Mouse (Mus musculus) midbrain, postnatal 0 days (tissue): ENCODE data around the gene Mxi1. TPM values are rescaled to one million over a fixed set of nuclear protein-coding genes. Genes with fewer than 3 reads are reported as not detected.
"Not testable (repeated sequence)": the region's sequence is repeated elsewhere in the genome, so short reads cannot be mapped to it uniquely, and the experiment has no call there.

Experiments used
- ATAC-seq: fragments of 200-750 bp; cut with Nextera tagmentation; 2 replicates; pipeline ENCODE4 v1.8.0; 2017; ENCODE audit warnings: moderate number of reproducible peaks, mild to moderate bottlenecking, moderate TSS enrichment, moderate library complexity; ENCODE audit not compliant: low FRiP score
- DNase-seq: peaks from one replicate; pipeline ENCODE4 v3.0.0-alpha.2; 2015; ENCODE audit warnings: low spot score
- H3K27ac ChIP-seq: fragments of 300-500 bp; sonication (generic); 2 replicates; pipeline ENCODE4 v1.5.1; 2014; ENCODE audit warnings: low read depth, mild to moderate bottlenecking, low read length, mixed read lengths
- H3K27me3 ChIP-seq: fragments of 300-500 bp; sonication (generic); 2 replicates; pipeline ENCODE4 v1.6.1; 2014; ENCODE audit warnings: low read length, control low read depth, mixed read lengths; ENCODE audit not compliant: insufficient read depth
- H3K36me3 ChIP-seq: fragments of 300-500 bp; sonication (generic); 2 replicates; pipeline ENCODE4 v1.6.1; 2014; ENCODE audit warnings: low read length, control low read depth, mixed read lengths; ENCODE audit not compliant: insufficient read depth
- H3K4me1 ChIP-seq: fragments of 300-500 bp; sonication (generic); 2 replicates; pipeline ENCODE4 v1.6.1; 2014; ENCODE audit warnings: mild to moderate bottlenecking, control low read depth, antibody characterized with exemption, low read length, mixed read lengths; ENCODE audit not compliant: insufficient read depth
- H3K4me2 ChIP-seq: fragments of 300-500 bp; sonication (generic); 2 replicates; pipeline ENCODE4 v1.6.1; 2014; ENCODE audit warnings: low read depth, mild to moderate bottlenecking, low read length, mixed read lengths; ENCODE audit not compliant: poor library complexity, severe bottlenecking
- H3K4me3 ChIP-seq: fragments of 300-500 bp; sonication (generic); 2 replicates; pipeline ENCODE4 v1.5.1; 2014; ENCODE audit warnings: low read depth, mild to moderate bottlenecking, low read length, moderate library complexity
- H3K9ac ChIP-seq: fragments of 300-500 bp; sonication (generic); replicated peaks from 2 replicates; pipeline ENCODE4 v1.6.1; 2014; ENCODE audit warnings: mild to moderate bottlenecking, low read length, moderate library complexity, mixed read lengths; ENCODE audit not compliant: poor library complexity, severe bottlenecking
- H3K9me3 ChIP-seq: fragments of 300-500 bp; sonication (generic); 2 replicates; pipeline ENCODE4 v1.6.1; 2016; ENCODE audit warnings: low read length, control low read depth
- CTCF ChIP-seq: IDR thresholded peaks from 2 replicates; pipeline ENCODE4 v1.5.1; 2016; ENCODE audit warnings: antibody characterized with exemption, mild to moderate bottlenecking
- WGBS: fragments of 180-500 bp; shearing (Covaris S2); extraction: QIAGEN DNeasy Blood & Tissue Kit; methylation state at CpG from one replicate; pipeline ENCODE4 v1.1.7; 2014; 5-methylcytosine and 5-hydroxymethylcytosine counted together
- polyA plus RNA-seq: library from polyadenylated mRNA; unstranded; fragments of >200 nt; fragmentation: Nextera tagmentation; extraction: Ambion mirVana; gene quantifications from 2 replicates; pipeline ENCODE4 v1.2.1, GENCODE M21; 2015
- total RNA-seq: library from RNA; depleted of rRNA; stranded (reverse); fragments of >200 nt; gene quantifications from 2 replicates; pipeline ENCODE4 v1.2.3, GENCODE M21; 2014

Mxi1 gene
- total and polyA plus RNA-seq, 2 experiments from 2014 or later: 37.7 to 49.2 TPM

DNA sequence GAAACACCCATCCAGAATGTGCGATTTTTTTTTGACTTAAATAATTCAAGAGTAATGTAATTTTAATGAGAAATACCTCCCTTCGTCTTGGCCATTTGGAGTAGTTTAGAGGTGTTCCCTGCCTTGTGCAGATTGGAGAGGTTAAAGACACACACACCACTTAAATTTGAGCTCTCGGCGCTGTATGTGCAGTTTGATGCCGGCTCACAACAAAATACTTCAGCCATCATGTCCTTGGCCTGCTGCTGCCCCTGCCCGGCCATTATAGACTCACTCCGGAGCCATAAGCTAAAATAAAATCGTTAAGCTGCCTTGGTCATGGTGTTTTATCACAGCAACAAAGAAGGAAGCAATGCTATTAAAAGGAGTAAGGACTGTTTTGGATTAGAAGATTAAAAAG, 81.1 kb downstream of the Mxi1 start:
- no peak for DNase-seq
- WGBS: 45% methylated on average over 8 of the region's 8 CpGs
- H3K4me3 ChIP-seq: peak overlapping the region; percentile 95
- peak overlapping the region; percentile 80; the same call in 1 of the 2 replicates for H3K27ac ChIP-seq
- H3K27me3 ChIP-seq: no peaks in the 10 kb centered on the region
- H3K4me1 ChIP-seq: 0 out of 2 replicates have a peak, but pooled peaks cover 6% of the 10 kb centered on the region
- peak overlapping the region; percentile 66 for H3K9ac ChIP-seq
- H3K9me3 ChIP-seq: no peaks in the 10 kb centered on the region
- ATAC-seq: no peak
- no peak for TF ChIP-seq CTCF
- H3K4me2 ChIP-seq: peak overlapping the region; percentile 66
- peaks cover 18% of the 10 kb centered on the region for H3K36me3 ChIP-seq

GRCm38 (mm10) chr19:53391787-53392186, 81.5 kb downstream of the Mxi1 start:
- no peak for TF ChIP-seq CTCF
- H3K36me3 ChIP-seq: peaks cover 17% of the 10 kb centered on the region; the same call in 1 of the 2 replicates
- WGBS: 85% methylated on average over 5 of the region's 5 CpGs
- 0 out of 2 replicates have a peak, but pooled peaks cover 6% of the 10 kb centered on the region for H3K4me1 ChIP-seq
- peak overlapping the region; percentile 66 for H3K4me2 ChIP-seq
- H3K4me3 ChIP-seq: peak overlapping the region; percentile 95; the same call in 1 of the 2 replicates
- no peak overlapping the region for H3K27ac ChIP-seq
- peak overlapping the region; percentile 66; the same call in 1 of the 2 replicates for H3K9ac ChIP-seq
- no peak for ATAC-seq
- H3K9me3 ChIP-seq: no peaks in the 10 kb centered on the region
- H3K27me3 ChIP-seq: no peaks in the 10 kb centered on the region
- DNase-seq: no peak

DNA sequence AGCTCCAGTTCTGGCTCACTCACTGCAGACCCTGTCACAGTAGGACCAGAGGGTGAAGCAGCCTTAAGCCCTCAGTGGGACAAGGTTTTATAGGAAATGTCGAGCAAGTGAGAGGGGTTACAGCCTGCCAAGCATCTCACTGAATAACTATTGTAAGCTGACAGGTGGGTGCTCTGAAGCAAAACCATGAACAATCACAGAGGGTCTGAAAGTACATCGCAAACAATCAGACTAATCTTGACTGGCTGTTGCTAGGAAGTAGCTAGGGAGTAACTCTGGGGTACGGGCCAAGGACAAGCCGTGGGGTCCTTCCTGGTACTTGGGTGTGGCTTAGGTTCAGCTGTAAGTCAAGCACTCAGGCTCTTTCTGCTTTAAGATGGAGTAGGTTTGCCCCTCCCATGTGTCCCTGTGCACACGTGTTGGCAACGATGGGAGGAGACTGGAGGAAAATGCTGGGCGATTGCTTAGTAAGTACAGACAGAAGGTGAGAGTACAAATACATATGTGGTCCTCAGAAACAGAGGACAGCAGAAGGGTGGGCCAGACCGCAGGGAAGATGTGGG, 82.5 kb downstream of the Mxi1 start:
- Histone ChIP-seq H3K4me3 (no peak overlapping the region), H3K27me3 (no peaks in the 10 kb centered on the region), H3K36me3 (peaks cover 6% of the 10 kb centered on the region; the same call in 1 of the 2 replicates), H3K9ac (0 out of 2 replicates have a peak overlapping the region, but pooled peaks have one; percentile 2), H3K4me1 (0 out of 2 replicates have a peak, but pooled peaks cover 6% of the 10 kb centered on the region), H3K9me3 (no peaks in the 10 kb centered on the region), H3K27ac (no peak overlapping the region), H3K4me2 (no peak overlapping the region)
- TF ChIP-seq CTCF: no peak
- DNase-seq (no peak), ATAC-seq (no peak)
- 37% methylated on average over 8 of the region's 8 CpGs for WGBS

DNA sequence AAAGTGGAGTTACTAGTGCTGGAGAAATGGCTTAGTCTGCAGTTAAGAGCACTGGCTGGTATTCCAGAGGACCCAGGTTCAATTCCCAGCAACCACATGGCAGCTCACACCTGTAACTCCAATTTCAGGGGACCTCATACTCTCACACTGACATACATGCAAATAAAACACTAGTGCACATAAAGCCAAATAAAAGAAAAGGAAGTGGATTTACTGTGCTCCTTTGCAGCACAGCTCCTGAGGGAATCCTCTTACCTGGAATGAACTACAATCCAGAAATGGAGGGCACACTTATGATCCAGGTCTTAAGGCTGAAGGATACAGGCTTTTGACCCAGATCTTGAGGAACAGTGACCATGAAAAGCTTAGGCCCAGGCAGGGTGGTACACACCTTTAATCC, 83.3 kb downstream of the Mxi1 start:
- ATAC-seq: no peak
- TF ChIP-seq CTCF: no peak

DNA sequence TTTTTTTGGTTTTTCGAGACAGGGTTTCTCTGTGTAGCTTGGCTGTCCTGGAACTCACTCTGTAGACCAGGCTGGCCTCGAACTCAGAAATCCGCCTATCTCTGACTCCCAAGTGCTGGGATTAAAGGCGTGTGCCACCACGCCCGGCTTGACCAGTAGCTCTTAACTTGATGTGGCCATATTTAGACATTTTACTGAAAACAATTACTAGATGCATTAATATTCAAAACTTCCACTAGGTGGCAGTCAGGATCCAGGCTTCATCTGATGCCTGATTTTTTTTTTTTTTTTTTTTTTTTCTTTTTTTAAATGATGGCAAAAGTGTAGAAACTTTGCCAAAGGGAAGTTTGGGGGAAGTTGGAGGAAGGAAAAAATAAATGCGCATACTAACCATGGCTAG, 84.2 kb downstream of the Mxi1 start:
- Histone ChIP-seq H3K27me3 (no peaks in the 10 kb centered on the region), H3K9me3 (no peaks in the 10 kb centered on the region), H3K4me3 (no peak overlapping the region), H3K4me1 (0 out of 2 replicates have a peak, but pooled peaks cover 6% of the 10 kb centered on the region), H3K36me3 (no peaks in the 10 kb centered on the region), H3K9ac (no peak overlapping the region), H3K4me2 (no peak overlapping the region), H3K27ac (no peak overlapping the region)
- peak; percentile 86 for DNase-seq
- WGBS: 15% methylated on average over 7 of the region's 7 CpGs
- no peak for ATAC-seq
- TF ChIP-seq CTCF: peak; percentile 85

More for the DNA sequence above, 83.3 kb downstream of the Mxi1 start:
- H3K36me3 ChIP-seq: peaks cover under 1% of the 10 kb centered on the region; the same call in 1 of the 2 replicates
- H3K9ac ChIP-seq: no peak overlapping the region
- H3K27me3 ChIP-seq: no peaks in the 10 kb centered on the region
- no peak overlapping the region for H3K4me3 ChIP-seq
- no peak overlapping the region for H3K4me2 ChIP-seq
- H3K4me1 ChIP-seq: 0 out of 2 replicates have a peak, but pooled peaks cover 6% of the 10 kb centered on the region
- no peak overlapping the region for H3K27ac ChIP-seq
- DNase-seq: no peak
- no peaks in the 10 kb centered on the region for H3K9me3 ChIP-seq

DNA sequence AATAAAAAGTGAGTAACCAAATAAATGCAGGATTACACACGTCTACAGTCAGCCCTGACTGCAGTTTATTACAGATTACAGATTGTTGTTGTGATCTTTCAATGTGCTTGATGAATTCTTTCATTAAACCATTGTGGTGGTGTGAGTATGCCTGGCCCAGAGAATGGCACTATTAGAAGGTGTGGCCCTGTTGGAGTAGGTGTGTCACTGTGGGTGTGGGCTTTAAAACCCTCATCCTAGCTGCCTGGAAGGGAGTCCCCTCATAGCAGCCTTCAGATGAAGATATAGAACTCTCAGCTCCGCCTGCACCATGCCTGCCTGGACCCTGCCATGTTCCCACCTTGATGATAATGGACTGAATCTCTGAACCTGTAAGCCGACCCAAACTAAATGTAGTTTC, 84.6 kb downstream of the Mxi1 start:
- H3K4me3 ChIP-seq, H3K27ac ChIP-seq, H3K9me3 ChIP-seq, DNase-seq, H3K27me3 ChIP-seq, H3K4me1 ChIP-seq, H3K4me2 ChIP-seq, H3K36me3 ChIP-seq, ATAC-seq, H3K9ac ChIP-seq: not testable (repeated sequence)
- WGBS: 62% methylated on average over 3 of the region's 3 CpGs

- not testable (repeated sequence) for H3K4me1 ChIP-seq, H3K9me3 ChIP-seq, H3K27ac ChIP-seq, ATAC-seq, DNase-seq, H3K9ac ChIP-seq, H3K4me3 ChIP-seq, H3K36me3 ChIP-seq, H3K27me3 ChIP-seq, H3K4me2 ChIP-seq
- 43% methylated on average over 5 of the region's 5 CpGs for WGBS
These were observed 85.5 kb downstream of the Mxi1 start for GRCm38 (mm10) chr19:53395805-53396204.
